Mouse (Mus musculus) C2C12 (cell line): ENCODE measurements around the gene Egln3.

Experiments
- CEBPB ChIP-seq: IDR thresholded peaks from one replicate; pipeline ENCODE4 v1.6.1; 2011; ENCODE audit warnings: low read depth, mild to moderate bottlenecking, control low read depth, moderate library complexity
- CTCF ChIP-seq: IDR thresholded peaks from one replicate; pipeline ENCODE4 v1.5.1; 2011; ENCODE audit not compliant: control insufficient read depth, insufficient read depth, insufficient read length
- MYOD1 ChIP-seq: IDR thresholded peaks from one replicate; pipeline ENCODE4 v1.6.1; 2011; ENCODE audit warnings: low read depth; ENCODE audit not compliant: control insufficient read depth, insufficient read length
- MYOG ChIP-seq: IDR thresholded peaks from one replicate; pipeline ENCODE4 v1.6.1; 2011; ENCODE audit not compliant: control insufficient read depth, insufficient read length; ENCODE audit errors: extremely low read depth
- USF1 ChIP-seq: IDR thresholded peaks from one replicate; pipeline ENCODE4 v1.6.1; 2011; ENCODE audit warnings: low read depth, mild to moderate bottlenecking, control low read depth, moderate library complexity

DNA sequence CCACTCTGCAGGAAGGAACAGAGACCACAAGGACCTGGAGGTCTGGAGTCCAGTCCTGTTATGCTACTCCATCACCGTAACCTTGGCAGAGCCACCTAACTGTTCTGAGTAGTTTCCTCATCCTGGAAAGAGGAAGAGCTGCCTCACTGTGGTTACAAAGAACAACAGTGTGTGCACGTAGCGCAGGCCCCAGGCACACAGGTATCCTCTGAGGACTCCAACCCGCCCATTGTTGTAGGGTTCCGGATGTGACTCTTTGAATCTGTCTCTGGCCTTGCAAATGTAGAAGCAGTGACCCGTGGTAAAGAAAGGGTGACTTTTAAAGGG is 39.0 kb downstream of the Egln3 start:
- TF ChIP-seq CEBPB (no peak), CTCF (no peak), MYOG (no peak), USF1 (no peak), MYOD1 (no peak)
